Comparison of ENCODE assay signal across 22 mouse cellular contexts in the genomic region with DNA sequence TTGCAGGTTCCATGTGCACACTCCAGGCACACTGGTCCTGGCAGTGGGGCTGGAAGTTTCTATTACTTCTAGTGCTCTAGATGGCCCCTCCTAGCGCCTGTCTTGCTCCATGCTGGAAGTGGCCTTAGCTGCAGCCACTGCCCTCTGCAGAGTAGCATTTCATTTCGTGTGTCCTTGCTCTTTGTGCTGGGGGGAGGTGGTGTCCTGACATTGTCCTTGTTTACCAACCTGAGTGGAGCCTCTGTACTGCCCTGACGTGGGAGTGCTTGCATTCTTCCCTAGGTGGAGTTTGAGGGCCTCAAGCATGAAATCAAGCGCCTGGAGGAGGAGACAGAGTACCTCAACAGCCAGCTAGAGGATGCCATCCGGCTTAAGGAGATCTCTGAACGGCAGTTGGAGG. TPM values are rescaled to one million over a fixed set of nuclear protein-coding genes. Genes with fewer than 3 reads are reported as not detected.
DNase-seq lines count a peak whose midpoint lies in the region; ATAC-seq and TF ChIP-seq lines count a peak whose summit lies in the region.
"Had no signal": no experiment of that assay in that cellular context is flagged by ENCODE, and none has a peak within 500 bp of the region (broad histone marks: within the 10 kb centered on the region; RNA-seq: fewer than 3 reads in every experiment).

No protein-coding gene starts in this region.

- no peak for TF ChIP-seq CTCF in lung, postnatal 0 days (IDR thresholded peaks at IDR 0.05)

- H3K4me1 ChIP-seq in lung, postnatal 0 days (ENCODE audit: insufficient read depth, low read depth, low read length): no peaks in the 10 kb centered on the region
- H3K4me1 ChIP-seq: embryonic facial prominence, embryonic 12.5 days; forebrain, embryonic 13.5 days; forebrain, embryonic 15.5 days had no signal

- no peak overlapping the region for H3K4me2 ChIP-seq in lung, postnatal 0 days (replicated peaks; ENCODE audit: low read depth, low read length)
- H3K4me2 ChIP-seq: embryonic facial prominence, embryonic 12.5 days; forebrain, embryonic 13.5 days; forebrain, embryonic 15.5 days had no signal

- no peak overlapping the region for H3K9ac ChIP-seq in lung, postnatal 0 days (replicated peaks; ENCODE audit: low read depth)
- H3K9ac ChIP-seq: embryonic facial prominence, embryonic 12.5 days; forebrain, embryonic 13.5 days; forebrain, embryonic 15.5 days; forebrain, postnatal 0 days had no signal

- peaks cover 37% of the 10 kb centered on the region for H3K36me3 ChIP-seq in lung, postnatal 0 days (ENCODE audit: insufficient read depth, low read length)

- H3K27ac ChIP-seq in lung, postnatal 0 days (ENCODE audit: low read length): no peak overlapping the region
- H3K27ac ChIP-seq: embryonic facial prominence, embryonic 10.5 days; embryonic facial prominence, embryonic 12.5 days; forebrain, embryonic 13.5 days; forebrain, embryonic 15.5 days had no signal

- 64% methylated on average over 6 of the region's 6 CpGs for WGBS in lung, postnatal 0 days

- peak; percentile 25; the same call in 1 of the 2 replicates for ATAC-seq in lung, postnatal 0 days
- ATAC-seq: activated CD4-positive, CD25-positive, alpha-beta regulatory T cell, adult 4 months; CD4-positive, CD25-positive, alpha-beta regulatory T cell, adult 4 months; forebrain, embryonic 13.5 days; forebrain, embryonic 15.5 days; forebrain, postnatal 0 days; Patski had no signal

- no peaks in the 10 kb centered on the region for H3K27me3 ChIP-seq in lung, postnatal 0 days (replicated peaks; ENCODE audit: insufficient read depth, low read length)
- H3K27me3 ChIP-seq: CH12.LX; embryonic facial prominence, embryonic 12.5 days; forebrain, embryonic 13.5 days; forebrain, embryonic 15.5 days; Patski had no signal

- no peak overlapping the region for H3K4me3 ChIP-seq in lung, postnatal 0 days (ENCODE audit: low read depth, low read length)
- H3K4me3 ChIP-seq: embryonic facial prominence, embryonic 10.5 days; embryonic facial prominence, embryonic 12.5 days; forebrain, embryonic 13.5 days; forebrain, embryonic 15.5 days had no signal

- TF ChIP-seq EP300 in lung, postnatal 0 days (IDR thresholded peaks at IDR 0.05): no peak

- peak; percentile 34 to 78 for DNase-seq in adrenal gland, adult (ENCODE audit: inconsistent age in 2 of 2, low spot score in 1 of 2)
- no peak for DNase-seq in adrenal gland, adult 8-10 months
- peak; percentile 40 for DNase-seq in adrenal gland, postnatal 14 days
- DNase-seq in adrenal gland, postnatal 25 days: no peak
- no peak for DNase-seq in lung, postnatal 0 days (ENCODE audit: low spot score)
- no peak for DNase-seq in lung, postnatal 36 days
- DNase-seq: B cell, adult 2 months; cerebellum, adult 11-12 months; cerebellum, adult 2 months; cerebellum, adult 9-10 months; cerebellum, postnatal 10 days; cerebellum, postnatal 25 days; forebrain, postnatal 0 days had no signal

- H3K9me3 ChIP-seq in lung, postnatal 0 days (ENCODE audit: low read length): no peaks in the 10 kb centered on the region
- H3K9me3 ChIP-seq: embryonic facial prominence, embryonic 10.5 days; embryonic facial prominence, embryonic 12.5 days; forebrain, embryonic 13.5 days; forebrain, embryonic 15.5 days; G1E had no signal

RNA-seq across cellular contexts. Expression of a gene that starts 36.2 kb away (rescaled TPM):
- 10 to 100 TPM; 37.2 to 48.4 (median 40.9) TPM for total RNA-seq in adrenal gland, adult 8-10 months (2022)
- 38.2 TPM in 2 replicates for total RNA-seq in adrenal gland, postnatal 14 days (2021)
- 43.7 and 45.2 TPM in 2 replicates for total RNA-seq in adrenal gland, postnatal 25 days (2021)
- 32.5 and 40.2 TPM in 2 replicates for polyA plus RNA-seq in lung, postnatal 0 days (2015; fragmentation: Nextera tagmentation; extraction: Ambion mirVana)

RNA-seq across cellular contexts. Expression of a gene that starts 43.4 kb away (rescaled TPM):
- 10 to 100 TPM; 38.1 to 43.5 (median 39.4) TPM for total RNA-seq in adrenal gland, adult 8-10 months (2022)
- 21.8 and 27.5 TPM in 2 replicates for total RNA-seq in adrenal gland, postnatal 14 days (2021)
- 24.1 and 27.7 TPM in 2 replicates for total RNA-seq in adrenal gland, postnatal 25 days (2021)
- 12.0 and 12.6 TPM in 2 replicates for polyA plus RNA-seq in lung, postnatal 0 days (2015; fragmentation: Nextera tagmentation; extraction: Ambion mirVana)

RNA-seq across cellular contexts. Expression of a gene that starts 57.5 kb away (rescaled TPM):
- total RNA-seq in adrenal gland, adult 8-10 months (2022): 1 to 10 TPM; 4.5 to 4.7 (median 4.6) TPM
- total RNA-seq in adrenal gland, postnatal 14 days (2021): 2.7 and 7.7 TPM in 2 replicates
- total RNA-seq in adrenal gland, postnatal 25 days (2021): 1.5 and 2.8 TPM in 2 replicates
- polyA plus RNA-seq in lung, postnatal 0 days (2015; fragmentation: Nextera tagmentation; extraction: Ambion mirVana): 0.37 and 0.56 TPM in 2 replicates

Comparison
In these comparisons a context has a peak if more than half of its experiments do, and no peak if none do; other contexts are left out.
1. DNase-seq: peak in adrenal gland, adult (2 of 2) and adrenal gland, postnatal 14 days (single experiment); none in adrenal gland, adult 8-10 months (single experiment), adrenal gland, postnatal 25 days (single experiment), lung, postnatal 0 days (single experiment) and lung, postnatal 36 days (single experiment).